Mouse (Mus musculus): ENCODE results near the gene Dph7.
"Not testable (repeated sequence)": the region's sequence is repeated elsewhere in the genome, so short reads cannot be mapped to it uniquely, and the experiment has no call there.

Dph7 gene

GRCm38 (mm10) chr2:24962304-24963000 lies at the start of gene Dph7:
Gene Dph7, plus strand, starts transcription at chr2:24962400.
- peak; percentile 86 for DNase-seq

DNA sequence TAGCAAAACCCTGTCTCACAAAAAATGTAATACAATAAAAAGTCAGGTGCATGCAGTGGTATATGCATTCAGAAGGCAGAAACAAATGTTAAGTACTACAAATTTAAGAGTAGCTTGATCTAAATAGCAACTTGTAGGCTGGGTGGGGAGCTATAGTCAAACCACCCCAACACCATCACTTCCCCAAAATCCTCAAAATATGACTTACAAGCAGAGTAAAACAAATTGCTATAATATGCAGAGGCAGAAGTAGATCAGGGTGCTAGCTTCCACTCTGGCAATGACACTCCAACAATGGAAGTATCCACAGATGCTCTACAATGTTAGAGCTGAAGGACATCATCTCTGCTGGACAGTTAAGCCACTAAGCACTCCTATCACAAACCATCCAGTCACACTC lies 49.6 kb upstream of the Dph7 start:
- DNase-seq = no peak

DNA sequence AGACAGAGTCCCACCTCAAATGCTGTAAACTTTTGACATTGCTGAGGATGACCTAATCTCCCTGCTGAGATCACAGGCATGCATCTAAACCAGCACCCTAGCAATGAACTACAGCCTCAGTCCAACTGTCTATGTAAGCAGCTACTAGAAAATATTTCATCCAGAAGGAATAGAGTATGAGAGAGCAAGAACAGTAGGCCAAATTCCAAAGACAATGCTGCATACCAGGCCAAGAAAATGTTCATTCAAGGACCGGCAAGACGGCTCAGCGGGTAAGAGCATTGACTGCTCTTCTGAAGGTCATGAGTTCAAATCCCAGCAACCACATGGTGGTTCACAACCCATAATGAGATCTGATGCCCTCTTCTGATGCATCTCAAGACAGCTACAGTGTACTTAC lies 47.4 kb upstream of the Dph7 start:
- no peak for DNase-seq

- peak; percentile 96 for DNase-seq
Measured at GRCm38 (mm10) chr2:24918930-24919838, 43.0 kb upstream of the Dph7 start, which contains the start of gene Ehmt1. Gene Ehmt1, minus strand, starts transcription at chr2:24919614.

GRCm38 (mm10) chr2:24919839-24920175 lies 42.4 kb upstream of the Dph7 start:
- no peak for DNase-seq

GRCm38 (mm10) chr2:24923561-24923960 lies 38.6 kb upstream of the Dph7 start:
- no peak for DNase-seq

DNA sequence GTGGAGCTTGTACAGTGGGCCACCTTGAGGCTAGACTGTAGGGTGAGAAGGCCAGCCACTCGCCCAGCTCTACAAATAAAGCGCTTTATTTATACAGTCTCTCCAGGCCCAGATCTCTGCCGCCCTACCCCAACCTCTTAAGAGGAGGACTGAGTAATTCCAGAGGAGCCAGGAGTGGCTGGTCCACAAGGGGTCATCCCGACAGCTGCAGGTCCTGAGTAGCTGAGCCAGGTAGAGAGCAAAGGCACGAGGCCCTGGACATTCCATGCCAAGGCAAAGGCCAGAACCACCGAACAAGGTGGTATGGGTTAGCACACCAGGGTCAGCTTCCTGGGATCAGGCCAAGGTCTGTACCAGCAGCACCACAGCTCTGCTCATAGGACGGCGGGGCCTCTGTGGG lies 36.9 kb upstream of the Dph7 start:
- DNase-seq = no peak

DNA sequence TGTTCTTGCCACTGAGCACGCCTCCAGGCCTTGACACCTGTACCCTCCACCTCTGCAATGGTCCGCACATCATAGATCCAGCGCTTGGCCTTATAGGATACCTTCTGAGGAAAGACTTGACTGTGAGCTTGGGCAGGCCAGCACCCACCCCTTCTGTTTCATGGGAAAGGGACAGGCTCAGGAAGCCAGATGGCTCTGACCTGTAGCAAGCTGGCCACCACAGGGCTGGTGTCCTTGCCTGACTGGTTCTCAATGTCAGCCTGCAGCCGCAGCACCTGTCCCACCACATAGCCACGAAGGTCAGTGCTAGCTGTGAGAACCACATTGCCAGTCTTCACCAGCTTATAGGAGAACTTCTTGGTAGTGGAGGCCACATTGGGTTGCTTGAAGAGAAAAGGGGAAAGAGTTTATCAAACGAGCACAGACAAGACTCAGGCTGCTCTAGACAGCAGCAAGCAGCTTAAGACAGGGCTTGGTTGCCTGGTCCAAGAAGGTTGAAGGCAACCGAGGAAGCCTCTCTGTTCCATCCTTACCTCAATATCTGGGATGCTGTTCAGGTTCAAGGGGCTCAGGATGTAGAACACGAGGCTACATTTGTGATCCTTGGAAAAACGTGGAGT lies 35.7 kb upstream of the Dph7 start:
- DNase-seq = no peak

DNA sequence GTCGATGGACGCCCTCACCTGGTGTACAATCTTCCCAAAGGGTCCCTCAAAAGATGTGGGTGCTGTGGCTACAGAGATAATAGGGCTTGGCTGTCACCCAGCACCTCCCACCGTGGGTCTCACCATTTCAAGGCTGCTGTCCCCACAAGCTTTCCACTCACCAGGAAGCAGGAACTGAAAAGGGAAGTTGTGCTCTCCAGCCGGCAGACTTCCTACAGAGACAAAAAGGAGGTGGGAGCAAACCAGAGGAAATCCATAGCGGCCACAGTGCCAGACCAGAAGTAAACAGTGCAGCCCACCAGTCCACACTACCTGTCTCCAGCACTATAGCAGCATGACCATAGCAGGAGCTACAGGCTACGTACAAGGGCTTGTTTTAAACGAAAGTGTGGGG lies 35.2 kb upstream of the Dph7 start:
- DNase-seq = no peak

- peak; percentile 66 for DNase-seq
Measured at GRCm38 (mm10) chr2:24927810-24928479, 34.3 kb upstream of the Dph7 start.

GRCm38 (mm10) chr2:24929119-24929518 lies 33.1 kb upstream of the Dph7 start:
- DNase-seq = no peak

DNA sequence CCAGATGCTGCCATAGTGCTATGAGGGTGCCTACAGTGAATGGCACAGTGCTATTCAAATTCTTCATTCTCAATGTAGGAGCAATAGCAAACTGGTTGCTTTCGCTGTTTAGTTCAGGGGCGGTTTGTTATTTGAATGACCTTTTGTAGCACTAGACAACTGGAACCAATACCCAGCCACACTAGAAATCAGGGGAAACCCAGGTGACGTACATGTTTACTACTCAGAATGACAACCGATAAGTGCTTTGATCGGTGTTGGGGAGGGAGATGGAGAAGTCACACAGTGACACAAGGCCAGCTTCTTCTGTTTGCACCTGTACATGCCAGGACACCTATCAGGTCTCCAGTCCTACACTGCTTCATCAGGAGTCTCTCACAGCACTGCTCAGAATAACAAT lies 32.6 kb upstream of the Dph7 start:
- DNase-seq = no peak

GRCm38 (mm10) chr2:24934441-24934963 lies 27.7 kb upstream of the Dph7 start:
- peak; percentile 77 for DNase-seq

DNA sequence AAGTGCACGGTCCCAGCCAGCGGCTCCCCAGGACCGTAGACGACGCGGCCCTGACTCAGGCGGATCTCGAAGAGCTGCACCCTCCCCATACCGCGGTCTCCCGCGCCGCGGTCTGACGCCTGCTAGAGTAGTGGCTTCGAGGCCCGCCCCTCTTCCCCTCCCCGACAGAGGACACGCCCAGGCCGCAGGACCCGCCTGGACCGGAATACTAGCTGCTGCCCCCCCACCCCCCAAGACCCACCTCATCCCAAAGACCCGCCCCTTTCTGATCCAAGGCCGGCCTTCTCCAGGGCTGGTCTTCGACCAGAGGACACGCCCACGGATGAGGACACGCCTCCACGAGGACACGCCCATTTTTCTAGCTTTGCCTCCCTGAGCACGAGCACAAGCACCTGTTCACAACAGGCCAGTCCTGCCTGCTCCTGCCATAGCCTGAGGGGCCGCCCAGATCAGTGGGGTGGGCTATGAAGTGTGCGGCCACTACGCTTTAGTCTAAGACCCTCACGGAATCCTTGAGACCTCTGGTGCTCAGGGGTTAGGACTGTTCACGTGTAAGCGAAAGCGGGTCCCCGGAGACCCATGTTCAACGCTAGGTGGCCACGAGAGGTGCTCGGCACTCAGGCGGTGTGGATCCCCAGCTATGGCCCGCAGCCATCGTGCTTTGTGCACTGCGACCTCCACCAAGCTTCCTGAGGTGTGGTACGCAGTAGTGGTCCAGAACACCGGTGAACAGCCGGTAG lies 27.0 kb upstream of the Dph7 start, which contains the start of gene Arrdc1:
Arrdc1 (minus strand) TSS at position 196 of the 740 bp plus-strand sequence.
- peak; percentile 91 for DNase-seq

- DNase-seq = no peak
Measured at GRCm38 (mm10) chr2:24942092-24942491, 20.1 kb upstream of the Dph7 start.

DNA sequence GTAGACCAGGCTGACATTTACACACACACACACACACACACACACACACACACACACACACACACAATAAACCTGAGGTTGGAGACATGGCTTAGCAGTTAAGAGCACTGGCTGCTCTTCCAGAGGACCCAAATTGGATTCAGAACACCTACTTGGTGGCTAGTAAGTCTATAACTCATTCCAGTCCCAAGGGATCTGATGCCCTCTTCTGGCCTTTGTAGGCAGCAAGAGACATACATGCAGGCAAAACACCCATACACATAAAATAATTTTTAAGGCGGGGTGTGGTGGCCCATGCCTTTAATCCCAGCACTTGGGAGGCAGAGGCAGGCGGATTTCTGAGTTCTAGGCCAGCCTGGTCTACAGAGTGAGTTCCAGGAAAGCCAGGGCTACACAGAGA lies 17.9 kb upstream of the Dph7 start:
- not testable (repeated sequence) for DNase-seq

- peak; percentile 97 for DNase-seq
Measured at GRCm38 (mm10) chr2:24949421-24950188, 12.6 kb upstream of the Dph7 start, which contains the start of gene Zmynd19. Gene Zmynd19, plus strand, starts transcription at chr2:24949792.

DNA sequence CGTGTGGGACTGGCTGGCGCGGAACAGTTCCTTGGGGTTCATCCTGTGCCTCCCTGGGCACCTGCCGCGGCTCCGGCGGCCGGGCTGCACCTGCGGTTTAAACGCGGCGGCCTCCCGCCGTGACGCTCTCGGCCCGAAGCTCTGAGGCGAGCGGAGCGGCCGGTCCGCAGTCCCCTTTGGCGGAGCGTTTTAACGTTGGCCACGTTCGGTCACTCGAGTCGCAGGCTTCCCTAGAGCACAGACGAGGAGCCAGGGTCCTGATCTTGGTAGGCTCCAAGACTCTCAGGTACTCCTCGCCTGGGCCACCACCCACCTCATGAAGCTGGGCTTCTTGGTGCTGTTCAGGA lies 12.0 kb upstream of the Dph7 start:
- no peak for DNase-seq

- no peak for DNase-seq
Measured at GRCm38 (mm10) chr2:24952537-24953055, 9.6 kb upstream of the Dph7 start.

- DNase-seq = no peak
Measured at GRCm38 (mm10) chr2:24960910-24961309, 1.3 kb upstream of the Dph7 start.

DNA sequence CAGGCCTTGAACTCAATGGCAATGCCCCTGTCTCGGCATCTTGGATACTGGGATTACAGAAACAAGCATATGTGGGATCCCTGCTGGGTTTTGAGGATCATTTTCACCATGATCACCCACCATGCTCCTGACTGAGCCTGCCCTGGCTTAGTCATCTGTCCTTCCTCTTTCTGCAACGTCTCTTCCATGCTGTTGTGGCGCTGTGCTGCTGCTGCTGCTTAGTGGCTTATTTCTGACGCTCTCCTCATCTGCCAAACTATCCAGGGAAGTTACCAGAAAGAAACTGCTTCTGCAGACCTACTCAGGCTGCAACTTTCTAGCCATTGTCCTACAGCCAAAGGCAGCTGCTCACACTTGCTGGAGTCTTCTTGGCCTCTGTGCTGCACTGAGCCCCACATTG lies 8.2 kb downstream of the Dph7 start:
- DNase-seq = no peak
